Mouse (Mus musculus): ENCODE measurements around the gene Rad51b. TPM values are rescaled to one million over a fixed set of nuclear protein-coding genes. Genes with fewer than 3 reads are reported as not detected.

Gene Rad51b
- total RNA-seq (2021), result under 1 TPM; 0.17 to 0.23 TPM
- long read RNA-seq, experiment 1, result 0 reads
- long read RNA-seq, experiment 2, result 0 reads

- peak; percentile 81 for DNase-seq (ENCODE audit: low spot score)
These were observed at the start of gene Rad51b for GRCm38 (mm10) chr12:79297121-79297576. Gene Rad51b (plus strand): TSS chr12:79297282.

GRCm38 (mm10) chr12:79248110-79248509 is 49.0 kb upstream of the Rad51b start:
- DNase-seq (ENCODE audit: low spot score), result no peak

- DNase-seq (ENCODE audit: low spot score), result no peak
These were observed 43.6 kb upstream of the Rad51b start for GRCm38 (mm10) chr12:79253294-79254053.

- no peak for DNase-seq (ENCODE audit: low spot score)
These were observed 42.1 kb upstream of the Rad51b start for GRCm38 (mm10) chr12:79254975-79255374.

- no peak for DNase-seq (ENCODE audit: low spot score)
These were observed 36.9 kb upstream of the Rad51b start for GRCm38 (mm10) chr12:79260154-79260553.

GRCm38 (mm10) chr12:79261035-79261434 is 36.0 kb upstream of the Rad51b start:
- peak; percentile 10 for DNase-seq (ENCODE audit: low spot score)

- no peak for DNase-seq (ENCODE audit: low spot score)
These were observed 24.5 kb upstream of the Rad51b start for GRCm38 (mm10) chr12:79272604-79273003.

GRCm38 (mm10) chr12:79279513-79280115 is 17.5 kb upstream of the Rad51b start:
- DNase-seq (ENCODE audit: low spot score), result no peak

- DNase-seq (ENCODE audit: low spot score), result no peak
These were observed 14.5 kb upstream of the Rad51b start for GRCm38 (mm10) chr12:79282595-79282994.

GRCm38 (mm10) chr12:79292874-79293273 is 4.2 kb upstream of the Rad51b start:
- DNase-seq (ENCODE audit: low spot score), result no peak

- peak; percentile 93 for DNase-seq (ENCODE audit: low spot score)
These were observed 811 bp upstream of the Rad51b start, which contains the start of gene Zfyve26 for GRCm38 (mm10) chr12:79296126-79296816. Gene Zfyve26 (minus strand): TSS chr12:79296304.

- no peak for DNase-seq (ENCODE audit: low spot score)
These were observed 978 bp downstream of the Rad51b start for GRCm38 (mm10) chr12:79297884-79298636.

GRCm38 (mm10) chr12:79301802-79302201 is 4.7 kb downstream of the Rad51b start:
- peak; percentile 35 for DNase-seq (ENCODE audit: low spot score)

GRCm38 (mm10) chr12:79305131-79305530 is 8.0 kb downstream of the Rad51b start:
- no peak for DNase-seq (ENCODE audit: low spot score)

GRCm38 (mm10) chr12:79306013-79306412 is 8.9 kb downstream of the Rad51b start:
- no peak for DNase-seq (ENCODE audit: low spot score)

- DNase-seq (ENCODE audit: low spot score), result no peak
These were observed 16.6 kb downstream of the Rad51b start for GRCm38 (mm10) chr12:79313721-79314120.

GRCm38 (mm10) chr12:79317339-79317738 is 20.3 kb downstream of the Rad51b start:
- no peak for DNase-seq (ENCODE audit: low spot score)

- DNase-seq (ENCODE audit: low spot score), result no peak
These were observed 23.8 kb downstream of the Rad51b start for GRCm38 (mm10) chr12:79320895-79321294.

- DNase-seq (ENCODE audit: low spot score), result peak; percentile 8
These were observed 25.5 kb downstream of the Rad51b start for GRCm38 (mm10) chr12:79322539-79322938.

GRCm38 (mm10) chr12:79326236-79326635 is 29.2 kb downstream of the Rad51b start:
- no peak for DNase-seq (ENCODE audit: low spot score)

- no peak for DNase-seq (ENCODE audit: low spot score)
These were observed 29.7 kb downstream of the Rad51b start for GRCm38 (mm10) chr12:79326745-79327144.

Data from gastrocnemius, adult 18-20 months (tissue).